Mouse (Mus musculus): ENCODE data around the gene Bhlhe23.

Gene Bhlhe23

DNA sequence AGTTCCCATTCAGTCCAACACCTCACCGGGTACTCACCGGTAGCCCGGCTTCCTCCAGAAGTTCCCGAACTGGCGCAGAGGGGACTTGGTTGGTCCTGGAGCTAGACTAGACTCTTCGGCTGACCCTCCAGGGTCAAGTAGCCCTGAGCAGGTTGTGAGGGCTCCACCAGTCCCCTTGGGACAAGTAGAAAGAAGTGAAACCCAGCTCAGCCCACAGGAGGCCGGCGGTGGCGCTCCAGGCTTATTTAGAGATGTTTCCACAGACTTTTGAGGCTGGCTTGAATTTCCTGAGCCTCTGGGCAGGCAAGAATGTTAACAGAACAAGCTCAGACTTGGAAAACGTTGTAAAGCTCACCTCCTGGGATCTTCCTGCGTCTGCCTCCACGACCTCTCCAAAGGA lies 1.5 kb downstream of the Bhlhe23 start:
- DNase-seq: no peak

DNA sequence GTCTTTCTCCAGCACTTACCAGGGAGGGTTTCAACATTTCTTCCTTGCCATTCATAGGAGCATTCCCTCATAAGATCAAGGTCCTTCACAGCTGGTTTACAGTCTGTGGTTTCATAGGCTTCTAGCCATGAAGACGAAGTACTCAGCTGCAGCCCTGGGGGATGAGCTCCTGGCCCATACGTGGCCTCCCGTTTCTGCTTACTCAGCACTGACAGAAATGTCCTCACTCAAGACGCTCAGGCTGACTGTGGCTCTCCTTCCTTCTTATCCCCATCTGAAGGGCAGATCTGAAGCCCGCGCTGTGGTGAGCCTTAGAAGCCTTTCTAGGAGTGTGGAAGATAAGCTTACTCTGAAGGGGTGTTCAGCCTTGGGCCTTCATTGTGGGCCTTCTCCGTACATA lies 11.0 kb downstream of the Bhlhe23 start:
- DNase-seq: no peak

DNA sequence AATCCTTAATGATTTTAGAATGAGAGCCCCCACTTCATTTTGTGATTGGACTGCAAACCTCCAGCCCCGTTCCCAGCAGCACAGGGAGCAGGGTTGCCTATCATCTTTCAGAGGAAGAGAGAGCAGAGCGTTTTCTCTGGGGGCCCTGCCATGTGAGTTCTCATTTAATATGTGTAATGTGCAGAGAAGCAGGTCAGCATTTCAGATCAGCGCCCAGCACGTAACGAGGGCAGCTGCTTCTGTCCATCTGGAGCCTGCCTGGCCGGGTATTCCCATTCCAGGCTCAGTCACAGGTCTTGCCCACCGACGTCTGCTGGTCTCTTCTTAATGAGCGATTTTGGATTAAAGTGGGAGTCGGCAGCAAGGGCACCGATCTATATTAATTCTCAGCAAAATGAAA lies 11.7 kb downstream of the Bhlhe23 start:
- DNase-seq: peak; percentile 47 to 55

DNA sequence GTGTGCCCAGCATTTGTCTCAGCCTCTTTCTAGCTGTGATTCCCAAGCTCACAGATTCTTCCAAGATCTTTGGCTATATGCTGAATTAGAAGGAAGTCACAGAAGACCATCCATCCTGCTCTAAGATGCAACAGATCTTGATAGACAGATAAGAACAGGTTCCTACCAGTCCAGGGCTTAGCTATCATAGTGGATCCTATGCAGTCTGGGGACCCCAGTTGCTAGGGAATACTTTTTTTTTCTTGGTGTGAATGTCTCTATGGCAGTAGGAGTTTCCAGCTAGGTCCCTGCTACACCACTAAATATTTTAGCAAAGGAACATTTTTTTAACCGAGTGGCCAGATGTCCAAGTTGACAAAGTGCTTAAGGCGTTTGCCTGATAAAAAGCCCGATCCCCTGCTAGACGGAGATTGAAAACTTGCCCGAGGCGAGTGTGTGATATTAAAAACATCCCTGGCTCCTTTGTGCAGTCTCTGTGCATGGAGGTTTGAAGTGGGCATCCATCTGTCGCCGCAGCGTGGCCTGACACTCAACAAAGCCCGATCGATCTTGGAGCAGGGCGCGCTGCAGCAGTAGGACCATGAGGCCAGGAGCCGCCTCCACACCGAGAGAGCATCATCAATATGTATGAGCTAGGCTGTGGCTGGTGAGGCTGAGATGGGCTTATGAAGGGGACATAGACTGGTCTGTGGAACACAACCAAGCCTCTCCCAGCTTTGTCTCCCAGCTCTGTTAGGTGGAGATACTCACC lies 18.0 kb downstream of the Bhlhe23 start:
- no peak for DNase-seq

DNA sequence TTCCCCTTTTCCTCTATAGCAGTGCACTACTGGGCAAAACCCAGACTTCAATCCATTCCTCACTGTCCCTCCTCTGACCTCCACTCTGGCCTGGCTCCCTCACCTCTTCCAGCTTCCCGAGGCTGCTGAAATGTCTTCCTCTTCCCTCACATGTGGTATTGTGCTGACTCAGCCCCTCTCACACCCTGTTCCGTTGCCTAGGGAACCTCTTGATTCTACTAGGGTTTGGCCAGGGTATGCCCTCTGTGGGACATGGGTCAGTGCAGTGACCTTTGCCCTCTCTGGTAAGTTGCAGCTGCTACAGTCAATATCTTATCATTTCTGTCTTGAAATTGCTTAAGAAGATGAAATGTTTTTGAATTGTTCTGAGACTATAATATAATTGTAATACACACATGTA lies 19.9 kb downstream of the Bhlhe23 start:
- DNase-seq: no peak

DNA sequence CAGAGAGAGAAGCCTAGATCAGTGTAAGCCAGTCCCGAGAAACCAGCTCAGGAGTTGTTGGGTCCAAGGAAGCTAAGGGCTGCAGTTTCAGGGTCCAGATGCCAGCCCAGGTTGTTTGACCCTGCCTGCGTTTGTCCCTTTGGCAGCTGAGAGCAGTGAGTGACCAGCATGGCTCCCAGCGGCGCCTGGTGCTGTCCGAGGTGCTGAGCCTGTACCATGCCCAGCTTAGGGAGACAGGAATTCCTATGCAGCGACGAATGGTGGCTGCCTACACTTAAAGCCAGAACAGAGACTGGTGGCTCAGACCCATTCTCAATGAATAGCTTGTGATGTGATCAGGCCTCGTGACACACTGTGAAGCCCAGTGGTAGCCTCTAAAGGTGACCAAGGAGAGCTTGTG lies 20.8 kb downstream of the Bhlhe23 start:
- DNase-seq: no peak

DNA sequence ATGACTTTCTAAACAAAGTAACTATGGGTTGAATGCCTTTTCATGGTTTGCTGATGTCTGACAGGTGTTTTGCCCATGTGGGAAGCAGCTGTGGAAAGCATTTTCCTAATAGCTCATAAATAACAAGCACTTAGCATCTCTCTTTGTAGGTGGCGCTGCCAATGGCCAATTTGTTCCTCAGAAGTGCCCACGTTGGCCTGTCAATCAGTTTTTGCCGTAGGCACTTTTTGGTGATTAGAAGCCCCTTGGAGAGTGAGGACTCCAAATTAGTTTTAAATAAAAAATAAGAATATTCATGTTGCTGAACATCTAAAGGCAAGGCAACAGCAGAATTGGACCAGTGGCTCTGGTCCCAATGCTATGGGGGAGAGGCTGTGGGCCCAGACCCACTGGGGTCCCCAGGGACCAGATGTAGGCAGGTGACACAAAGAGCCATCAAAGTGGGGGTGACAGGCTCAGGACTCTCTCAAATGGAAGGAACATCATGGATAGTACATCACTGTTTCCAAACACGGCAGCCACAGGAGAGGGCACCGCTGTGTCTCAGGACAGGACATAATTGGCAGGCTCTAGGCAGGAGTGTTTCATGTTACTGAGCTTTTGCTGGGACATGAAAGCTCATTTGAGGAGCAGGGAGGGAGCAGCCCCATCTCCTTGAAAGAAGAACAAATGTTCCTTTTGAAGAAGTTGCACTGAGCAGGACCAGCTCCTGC lies 21.6 kb downstream of the Bhlhe23 start:
- DNase-seq: no peak

DNA sequence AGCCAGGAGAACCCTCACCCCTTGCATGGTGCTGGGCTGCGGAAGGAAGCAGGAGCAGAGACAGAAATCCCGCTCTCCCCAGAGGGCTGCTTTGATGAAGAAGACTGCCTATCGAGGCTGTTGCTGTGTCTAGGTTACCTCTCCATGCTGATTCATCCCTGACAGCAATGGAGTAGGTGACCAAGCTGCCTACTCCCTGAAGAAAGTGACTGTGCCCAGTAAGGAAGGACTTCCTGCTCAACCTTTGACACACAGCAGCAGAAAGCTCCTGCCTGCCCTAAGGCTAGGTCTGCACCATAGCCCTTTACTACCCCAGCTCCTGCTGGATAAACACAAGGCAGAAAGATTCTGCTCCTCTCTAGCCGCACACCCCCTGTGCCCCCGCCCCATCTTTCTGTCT lies 27.8 kb downstream of the Bhlhe23 start:
- DNase-seq: no peak

DNA sequence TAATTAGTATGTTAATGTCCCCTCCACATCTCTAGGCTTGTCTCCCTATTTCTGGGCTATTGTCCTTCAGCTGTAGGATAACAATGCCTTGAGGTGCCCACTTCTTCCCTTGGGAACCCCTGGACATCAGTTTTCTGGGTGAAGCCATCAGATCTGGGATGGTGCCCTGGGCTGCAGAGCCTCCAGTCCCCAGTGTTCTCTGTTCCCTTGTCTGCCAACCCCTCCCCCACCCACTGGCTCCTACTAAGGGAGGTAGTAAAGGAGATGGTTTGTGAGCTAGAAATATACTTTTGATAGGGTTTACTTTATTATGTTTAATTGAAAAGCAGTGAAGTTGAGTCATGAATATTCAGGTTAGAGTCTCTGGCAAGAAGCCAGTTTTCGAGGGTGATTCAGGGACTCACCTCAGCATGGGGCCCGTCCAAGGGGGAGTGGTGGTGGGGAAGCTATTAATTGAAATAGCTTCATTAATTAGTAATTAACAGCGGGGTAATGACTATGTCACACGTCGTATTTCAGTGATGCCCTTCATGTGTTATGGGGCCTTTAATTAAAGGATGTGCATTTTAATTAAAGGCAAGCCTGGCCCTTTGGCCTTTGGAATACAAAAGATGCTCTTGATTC lies 30.0 kb downstream of the Bhlhe23 start:
- DNase-seq: peak in 1 of 2 experiments; percentile 11

DNA sequence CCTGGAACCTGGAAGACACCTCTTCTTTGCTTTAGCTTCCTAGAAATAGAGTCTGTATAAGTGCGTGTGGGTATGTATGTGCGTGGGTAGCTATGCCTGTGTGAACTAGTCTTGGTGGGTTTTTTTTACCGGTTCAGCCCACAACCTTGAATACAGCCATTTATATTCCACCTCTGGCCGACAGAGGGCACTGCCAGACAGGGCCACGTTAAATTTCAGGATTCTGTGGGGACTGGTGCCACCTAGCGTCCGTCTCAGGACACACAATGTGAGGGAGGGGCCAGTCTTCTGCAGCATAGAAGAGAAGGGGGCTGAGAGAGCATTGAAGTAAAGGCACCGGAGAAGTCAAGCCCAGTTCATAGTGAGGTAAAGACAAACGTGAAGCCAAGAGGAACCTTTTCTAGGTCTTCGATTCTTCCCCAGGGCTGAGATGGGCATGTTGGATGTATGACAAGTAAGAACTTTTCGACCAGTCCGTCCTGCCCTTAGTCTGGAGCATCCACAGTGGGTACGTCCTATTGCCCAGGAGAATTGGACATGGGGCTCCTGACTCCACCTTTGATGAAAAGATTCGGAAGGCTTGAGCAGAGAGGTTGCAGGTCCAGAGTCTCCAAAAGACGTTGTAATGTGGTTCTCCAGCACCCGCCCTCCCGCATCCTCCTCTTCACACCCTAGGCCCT lies 31.3 kb downstream of the Bhlhe23 start:
- DNase-seq: peak; percentile 87 to 91

DNA sequence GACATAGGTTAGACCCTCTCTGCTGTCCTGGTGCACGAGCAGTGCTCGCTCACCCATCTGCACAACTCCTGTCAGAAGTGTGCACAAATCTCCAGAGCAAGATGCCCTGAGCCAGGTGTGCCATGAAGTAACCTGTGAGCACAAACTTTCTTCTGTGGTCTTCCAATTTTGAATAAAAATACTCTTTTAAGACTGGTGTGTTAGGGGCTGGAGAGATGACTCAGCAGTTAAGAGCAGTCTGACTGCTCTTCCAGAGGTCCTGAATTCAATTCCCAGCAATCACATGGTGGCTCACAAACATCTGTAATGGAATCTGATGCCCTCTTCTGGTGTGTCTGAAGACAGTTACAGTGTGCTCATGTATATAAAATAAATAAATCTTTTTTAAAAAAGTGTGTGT lies 33.4 kb downstream of the Bhlhe23 start:
- no peak for DNase-seq

DNA sequence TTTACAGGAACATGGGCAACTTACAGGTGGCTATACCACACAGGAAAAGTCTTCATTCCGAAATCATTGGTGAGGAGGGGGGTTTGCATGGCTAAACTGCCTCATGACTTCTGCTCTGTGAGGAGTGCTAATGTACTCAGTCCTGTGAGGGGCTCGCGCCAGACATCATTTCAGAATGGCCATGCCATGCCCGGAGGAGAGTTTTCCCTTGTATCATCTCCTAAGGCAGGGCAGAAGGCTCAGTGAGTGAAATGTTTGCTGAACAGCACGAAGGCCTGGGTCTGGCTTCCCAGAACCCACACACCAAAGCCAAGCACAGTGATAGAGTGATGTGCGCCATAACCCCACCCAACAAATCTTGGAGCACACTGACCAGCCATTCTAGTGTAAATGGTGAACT lies 33.9 kb downstream of the Bhlhe23 start:
- DNase-seq: no peak

DNA sequence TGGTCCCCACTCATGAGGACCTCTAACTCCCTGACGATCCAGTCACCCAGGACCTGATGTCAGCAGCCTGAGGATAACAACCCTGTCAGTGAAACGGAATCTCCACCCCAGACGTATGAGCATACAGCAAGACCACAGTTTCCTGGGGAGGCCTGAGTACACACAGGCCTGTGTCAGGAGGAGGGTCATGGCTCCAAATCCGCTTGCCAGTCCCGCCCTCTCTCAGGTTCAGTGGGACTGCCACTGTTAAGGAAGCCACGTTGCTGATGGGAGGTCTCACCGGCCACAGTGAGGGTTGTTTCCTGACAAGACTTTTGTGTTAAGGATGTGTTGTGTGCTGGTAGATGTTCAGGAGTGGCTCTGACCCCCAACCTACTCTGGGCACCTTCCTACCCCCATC lies 35.3 kb downstream of the Bhlhe23 start:
- DNase-seq: no peak

DNA sequence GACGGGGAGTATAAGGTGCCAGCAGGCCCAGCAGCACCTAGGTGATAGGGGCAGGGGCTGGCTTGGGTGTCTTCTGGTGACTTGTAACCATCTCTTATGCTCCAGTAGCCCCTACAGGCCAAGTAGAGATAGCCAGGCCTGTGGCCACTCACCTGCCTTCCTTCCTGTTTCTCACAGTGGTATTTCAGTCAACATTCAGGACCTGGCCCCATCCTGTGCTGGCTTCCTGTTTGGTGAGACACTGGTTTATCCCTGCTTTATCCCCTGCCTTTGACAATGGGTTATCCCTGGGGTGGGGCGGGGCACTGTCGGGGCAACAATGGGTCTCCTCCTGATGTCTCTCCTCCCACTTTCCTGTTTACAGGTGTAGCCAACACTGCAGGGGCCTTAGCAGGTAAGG lies 36.4 kb downstream of the Bhlhe23 start:
- no peak for DNase-seq

DNA sequence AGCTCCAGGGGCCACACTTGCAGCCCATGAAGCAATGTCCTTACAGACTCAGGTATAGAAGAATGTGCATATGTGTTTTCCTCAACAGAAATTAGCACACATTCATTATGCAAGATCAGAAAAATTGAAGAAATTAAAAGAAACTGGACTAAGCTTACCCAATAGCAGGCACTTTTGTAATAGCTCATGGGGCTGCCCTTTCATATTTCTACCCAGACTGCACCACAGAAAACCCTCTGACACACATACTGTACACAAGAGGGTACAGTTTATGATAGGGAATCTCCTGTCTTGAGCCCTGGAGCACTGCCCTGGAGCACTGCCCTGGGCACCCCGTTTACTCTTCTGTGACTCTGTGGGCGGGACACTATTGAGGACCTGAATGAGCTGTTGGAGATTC lies 38.7 kb downstream of the Bhlhe23 start:
- DNase-seq: no peak

DNA sequence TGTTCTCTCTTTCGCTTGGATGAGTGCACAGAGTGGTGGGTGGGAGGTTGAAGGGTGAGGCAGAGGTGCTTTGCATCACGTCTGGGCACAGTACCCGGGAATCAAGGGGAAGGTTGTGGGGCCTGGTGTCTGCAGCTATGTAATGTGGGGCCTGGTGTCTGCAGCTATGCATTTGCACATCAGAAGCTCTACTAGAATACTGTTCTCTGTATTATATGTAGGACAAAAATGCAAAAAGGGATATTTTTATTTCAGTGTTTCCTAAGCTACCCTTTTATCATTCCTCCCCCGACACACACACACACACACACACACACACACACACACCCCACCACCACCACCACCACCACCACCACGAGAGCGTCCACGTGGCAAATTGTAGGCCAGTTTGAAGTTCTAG lies 41.5 kb downstream of the Bhlhe23 start:
- DNase-seq: no peak

DNA sequence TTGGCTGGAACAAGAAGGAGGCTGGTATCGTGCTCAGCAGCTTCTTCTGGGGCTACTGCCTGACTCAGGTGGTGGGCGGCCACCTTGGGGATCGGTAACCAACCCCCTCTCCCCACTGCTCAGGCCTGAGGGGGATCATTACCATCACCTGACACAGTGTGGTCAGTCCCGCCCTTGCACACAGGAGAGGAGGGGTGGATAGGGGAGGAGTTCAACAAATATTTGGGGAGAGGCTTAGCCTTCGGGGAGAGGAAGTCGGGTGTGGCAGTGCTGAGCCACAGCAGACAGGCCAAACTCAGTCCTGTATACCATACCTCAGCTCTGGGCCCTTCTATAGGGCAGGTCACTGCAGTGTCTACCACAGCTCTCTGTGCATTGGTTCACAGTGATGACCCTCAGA lies 44.7 kb downstream of the Bhlhe23 start:
- no peak for DNase-seq

DNA sequence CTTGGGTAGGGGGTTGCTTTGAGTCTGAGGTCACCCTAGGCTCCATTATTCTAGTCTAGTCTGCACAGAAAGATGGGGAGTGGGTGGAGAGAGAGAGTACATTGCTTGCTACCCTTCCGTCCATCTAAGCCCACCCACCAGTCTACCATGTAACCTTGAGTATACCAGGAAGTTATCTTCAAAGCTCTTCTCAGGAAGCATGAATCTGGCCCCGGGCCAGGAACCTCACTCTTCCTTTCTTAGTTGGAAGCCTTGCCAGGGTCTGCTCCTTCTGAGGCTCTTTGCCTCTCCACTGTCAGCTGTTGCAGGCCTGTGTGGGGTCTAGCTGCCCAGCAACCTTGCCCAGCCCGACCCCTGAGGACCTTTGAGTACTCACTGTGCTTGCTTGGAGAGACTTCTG lies 45.7 kb downstream of the Bhlhe23 start:
- no peak for DNase-seq

DNA sequence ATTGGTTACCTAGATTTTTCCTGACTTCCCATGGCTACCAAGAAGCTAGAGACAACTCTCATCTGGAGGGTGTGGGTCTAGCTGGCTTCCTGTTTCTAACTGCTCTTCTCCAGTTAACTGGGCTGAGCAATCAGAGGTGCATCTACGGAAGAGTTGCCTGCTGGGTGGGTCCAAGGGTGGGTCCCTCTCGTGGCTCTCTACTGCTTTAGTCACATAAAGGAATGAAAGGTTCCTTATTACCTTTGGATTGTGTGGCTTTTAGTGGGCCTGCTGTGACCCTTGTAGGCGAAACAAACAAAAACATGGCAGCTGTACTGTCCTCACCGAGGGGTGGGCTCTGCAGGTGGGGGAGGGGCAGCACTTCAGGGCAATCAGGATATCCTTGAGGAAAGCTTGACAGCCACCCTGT lies 49.1 kb downstream of the Bhlhe23 start:
- DNase-seq: no peak

DNA sequence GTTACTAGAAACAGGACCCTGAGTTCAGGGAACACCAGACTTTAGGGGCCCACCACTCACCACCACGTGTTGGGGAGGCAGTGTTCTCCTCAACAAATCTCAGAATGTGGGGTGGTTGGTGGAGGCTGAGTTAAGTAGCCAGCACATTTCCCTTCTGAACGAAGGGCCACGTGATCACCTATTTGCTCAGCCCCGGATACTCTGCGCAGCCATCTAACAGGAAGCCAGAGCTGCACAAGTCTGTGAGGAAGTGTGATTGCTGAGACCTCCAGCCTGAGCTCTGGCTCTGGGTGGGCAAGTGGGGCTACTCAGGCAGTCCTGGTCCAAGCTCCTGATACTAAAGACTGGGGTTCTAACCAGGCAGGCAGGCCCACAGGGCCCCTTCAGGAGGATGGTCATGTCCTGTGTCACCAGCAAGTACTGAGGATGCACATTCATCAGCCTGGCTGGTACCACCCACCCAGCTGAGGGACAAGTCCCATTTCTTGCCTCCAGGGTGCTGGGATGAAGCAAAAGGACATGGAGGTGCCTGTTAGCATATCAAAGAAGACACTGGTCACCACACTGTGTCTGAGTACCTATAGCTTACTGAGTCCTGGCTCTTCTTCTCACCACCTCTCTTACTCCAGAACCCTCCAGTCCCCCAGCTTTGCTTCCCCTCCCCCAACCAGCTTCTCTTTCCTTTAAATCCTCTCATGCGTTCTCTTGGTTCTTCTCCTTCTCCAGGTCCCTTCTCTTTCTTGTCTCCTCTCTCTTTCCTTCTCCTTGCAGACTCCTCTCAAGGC lies 49.9 kb downstream of the Bhlhe23 start:
- no peak for DNase-seq

DNA sequence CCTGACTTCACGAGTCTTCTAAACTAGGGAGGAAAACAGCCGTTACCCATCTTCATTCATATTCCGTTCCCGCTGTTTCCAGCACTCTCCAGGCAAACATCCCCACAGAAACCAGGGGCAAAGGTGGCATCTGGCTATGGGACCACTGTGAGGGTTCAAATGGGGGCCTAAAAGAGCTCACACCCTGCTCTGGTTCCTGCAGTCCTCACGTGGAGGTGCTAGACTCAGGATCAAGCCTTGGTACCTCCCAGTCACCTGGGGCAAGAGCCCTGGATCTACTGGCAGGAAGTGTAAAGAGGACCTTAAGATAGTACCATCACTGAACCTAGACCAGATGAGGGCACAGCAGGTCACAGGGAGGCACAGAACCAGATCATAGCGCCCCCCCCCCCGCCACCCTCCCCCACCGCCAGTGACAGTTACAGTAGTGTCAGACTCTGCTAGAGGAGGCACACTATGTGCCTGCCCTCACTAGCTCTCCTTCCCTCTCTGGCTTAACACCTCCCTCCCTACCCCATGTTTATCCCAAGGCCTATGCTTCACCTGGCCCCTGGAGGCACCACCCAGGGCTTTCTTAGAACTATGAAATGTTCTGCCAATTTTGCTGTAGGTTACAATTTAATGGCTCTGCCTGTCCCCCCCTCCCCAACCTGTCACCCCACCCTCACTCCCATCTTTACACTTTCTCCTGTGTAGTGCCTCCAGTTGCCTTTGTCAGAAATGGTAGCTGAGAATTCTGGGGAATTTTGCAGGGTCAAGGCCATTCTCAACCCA lies 50.7 kb downstream of the Bhlhe23 start:
- no peak for DNase-seq

DNA sequence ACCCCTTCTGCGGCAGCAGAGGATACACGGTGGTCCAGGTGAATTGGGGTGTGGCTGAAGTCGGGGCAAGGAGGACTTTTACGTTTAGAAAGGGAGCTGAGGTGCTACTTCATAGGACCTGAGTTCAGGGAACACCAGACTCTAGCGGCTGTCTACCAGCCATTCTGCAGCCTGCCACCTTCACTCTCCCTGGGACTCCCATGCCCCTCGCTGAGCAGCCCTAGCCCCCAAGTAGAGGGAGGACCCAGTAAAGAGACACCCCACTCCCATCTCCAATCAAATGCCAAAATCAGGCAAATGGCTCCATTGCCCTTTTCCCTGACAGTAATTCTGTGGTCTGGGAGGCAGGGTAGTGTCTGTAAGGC lies 51.3 kb downstream of the Bhlhe23 start:
- no peak for DNase-seq

Data from cerebellum, postnatal 25 days (tissue).